Mouse (Mus musculus) left cerebral cortex, adult 9 months (tissue): ENCODE measurements at regions not wholly inside any gene's neighbourhood (a gene's known extent, or its start where the extent isn't known, plus 50 kb on each side); places are given as distances from the start of the nearest gene placed in this dataset.

ENCODE experiments used
- DNase-seq, 2 experiments: peaks; one replicate each; pipeline ENCODE4 v3.0.0; 2022; ENCODE audit warnings: low spot score in 2 of 2

GRCm38 (mm10) chr8:34546815-34547214 is 435.3 kb upstream of the Gm10131 start:
- no peak for DNase-seq

GRCm38 (mm10) chr8:34542361-34543038 is 431.0 kb upstream of the Gm10131 start:
- DNase-seq = no peak

DNA sequence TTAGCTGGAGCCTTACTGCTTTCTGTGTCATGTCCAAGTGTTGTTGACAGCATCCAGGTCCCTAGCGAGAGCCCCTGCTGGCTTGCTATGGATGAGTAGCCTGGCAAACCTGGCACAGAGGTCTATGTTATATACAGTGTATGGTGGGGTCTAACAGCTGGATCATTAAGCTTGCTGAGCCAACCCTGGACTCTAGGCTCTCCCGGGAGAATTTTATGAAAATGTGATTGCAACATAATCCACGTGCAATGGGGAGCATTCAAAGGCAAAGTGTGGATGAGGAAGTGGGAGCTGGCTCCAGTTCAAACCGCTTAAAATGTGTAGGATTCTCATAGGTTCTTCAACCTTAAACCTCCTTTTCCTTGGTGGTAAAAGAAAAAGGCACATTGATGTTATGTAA is 427.7 kb upstream of the Gm10131 start:
- DNase-seq = no peak

GRCm38 (mm10) chr8:34535434-34535833 is 423.9 kb upstream of the Gm10131 start:
- no peak for DNase-seq

- no peak for DNase-seq
Observed at GRCm38 (mm10) chr8:34533421-34533820, 421.9 kb upstream of the Gm10131 start.

DNA sequence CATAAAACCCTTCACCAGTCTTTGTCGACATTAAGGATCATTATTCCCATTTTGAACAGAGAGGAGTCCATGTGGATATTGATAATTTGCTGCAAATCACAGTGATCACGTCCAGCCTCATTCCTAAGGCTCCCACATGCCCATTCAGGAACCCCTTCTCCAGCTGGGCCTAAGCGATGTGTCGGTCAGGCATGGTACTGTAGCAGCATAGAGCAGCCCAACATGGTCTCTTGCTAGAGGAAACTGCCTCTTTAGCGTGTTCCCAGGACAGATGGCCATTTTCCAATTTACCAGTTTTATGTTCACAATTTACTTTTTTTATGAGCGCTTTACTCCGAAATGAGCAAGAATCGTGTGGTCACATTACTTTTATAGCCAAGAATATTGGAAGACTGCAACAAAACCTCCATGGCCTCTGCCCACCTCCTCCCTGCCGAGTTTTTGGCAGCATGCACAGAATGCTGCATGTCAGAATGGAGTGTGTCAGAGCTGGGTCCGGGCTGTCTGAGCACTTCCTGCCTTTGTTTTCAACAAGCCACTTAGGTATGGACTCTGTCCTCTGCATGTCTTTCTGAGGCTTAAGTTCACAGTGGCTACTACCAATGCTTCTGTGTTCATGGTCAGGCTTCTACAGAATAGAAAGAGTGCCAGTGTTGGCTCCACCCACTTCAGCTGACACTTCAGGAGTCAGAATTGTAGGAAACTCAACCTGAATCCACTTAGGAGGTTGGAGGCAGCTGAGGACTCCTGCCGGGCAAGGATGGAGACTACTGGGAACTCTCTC is 419.6 kb upstream of the Gm10131 start:
- no peak for DNase-seq

- no peak for DNase-seq
Observed at GRCm38 (mm10) chr8:34530046-34530445, 418.5 kb upstream of the Gm10131 start.

DNA sequence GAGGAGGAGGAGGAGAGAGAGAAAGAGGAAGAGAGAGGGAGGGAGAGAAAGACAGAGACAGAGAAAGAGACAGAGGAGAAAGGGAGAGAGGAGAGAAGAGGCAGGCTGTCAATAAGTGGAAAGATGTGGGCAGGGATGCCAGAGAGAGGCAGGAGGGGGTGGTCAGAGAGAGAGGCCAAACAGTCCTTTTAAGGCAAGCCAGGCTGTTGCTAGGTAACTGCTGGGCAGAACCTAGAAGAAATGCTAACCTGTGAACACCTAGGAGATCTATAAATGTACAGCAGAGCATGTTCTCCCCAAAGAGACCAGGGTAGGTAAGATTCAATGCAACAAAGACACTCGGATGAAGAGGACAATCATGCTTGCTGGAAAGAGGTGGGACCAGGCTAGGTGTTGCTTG is 417.9 kb upstream of the Gm10131 start:
- DNase-seq = peak in 1 of 2 experiments; percentile 29

DNA sequence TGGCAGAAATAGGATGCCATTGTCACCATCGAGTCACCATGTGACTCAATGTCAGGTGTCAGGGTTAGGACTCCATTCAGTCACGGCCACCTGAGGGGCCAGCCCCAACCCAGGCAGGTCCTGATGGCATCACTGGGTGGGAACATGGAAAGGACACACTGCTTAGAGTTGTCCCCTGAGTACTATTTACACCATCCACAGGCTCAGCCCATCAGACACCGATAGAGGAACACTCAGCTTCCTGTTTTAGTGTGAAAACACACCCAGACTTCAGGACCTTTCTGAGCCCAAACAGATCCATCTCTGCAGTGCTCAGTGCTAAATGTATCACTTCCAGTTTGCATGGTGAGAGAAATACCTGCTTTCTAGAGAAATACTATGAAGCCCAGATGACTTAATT is 416.7 kb upstream of the Gm10131 start:
- no peak for DNase-seq

DNA sequence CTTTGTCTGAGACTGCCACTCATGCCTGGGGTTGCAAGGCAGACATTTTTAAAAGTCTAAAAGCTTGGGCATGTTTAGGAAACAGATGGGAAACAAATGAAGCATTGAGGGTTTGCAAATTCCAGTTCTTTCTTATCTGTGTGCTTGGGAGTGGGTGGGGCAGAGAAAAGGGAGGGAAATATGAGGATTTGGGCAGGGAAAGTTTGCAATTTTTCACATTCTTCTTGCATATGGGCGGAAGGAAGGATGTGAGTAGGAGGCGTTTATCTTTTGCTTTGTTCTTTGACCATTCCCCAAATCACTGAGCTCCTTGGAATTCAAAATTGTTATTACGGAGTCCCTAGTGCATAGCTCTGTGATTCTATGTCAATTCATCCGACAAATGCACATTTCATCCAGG is 413.7 kb upstream of the Gm10131 start:
- DNase-seq = no peak

DNA sequence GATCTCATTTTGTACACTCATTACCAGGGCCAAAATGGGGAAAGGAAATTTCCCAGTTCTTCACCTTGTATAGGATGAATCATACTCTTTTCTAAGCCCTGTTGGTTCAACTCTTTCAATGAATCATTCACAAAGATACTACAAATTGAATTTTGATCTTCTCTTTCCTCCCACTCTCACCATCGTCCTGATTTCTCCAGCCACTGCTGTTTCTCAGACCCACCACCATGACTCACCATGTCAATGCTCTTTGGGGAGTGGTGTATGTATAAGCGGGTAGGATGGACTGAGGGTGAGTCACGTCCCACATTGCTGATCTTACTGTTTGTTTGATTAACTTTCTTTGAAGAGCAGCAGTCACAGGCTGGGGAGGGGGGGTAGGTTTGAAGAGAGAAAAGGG is 412.3 kb upstream of the Gm10131 start:
- no peak for DNase-seq

GRCm38 (mm10) chr8:34521316-34521715 is 409.8 kb upstream of the Gm10131 start:
- DNase-seq = no peak

DNA sequence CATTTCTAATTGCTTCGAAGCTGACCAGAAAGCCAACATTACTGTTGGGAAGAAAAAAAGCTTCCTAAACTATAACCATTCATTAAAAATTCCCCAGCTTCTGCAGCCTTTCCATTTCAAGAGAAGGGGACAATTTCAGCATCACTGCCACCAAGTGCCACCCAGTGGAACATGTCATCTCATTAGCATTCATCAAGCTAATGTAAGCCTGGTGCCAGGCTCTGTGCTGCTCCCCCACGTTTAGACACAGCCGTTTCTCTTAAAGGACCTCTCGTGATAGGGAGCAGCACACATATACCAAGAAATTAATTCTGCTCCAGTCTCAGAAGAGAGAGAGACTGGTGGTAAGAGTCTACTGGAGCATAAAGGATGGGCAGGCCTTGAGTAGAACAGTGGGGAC is 409.1 kb upstream of the Gm10131 start:
- no peak for DNase-seq

- DNase-seq = no peak
Observed at GRCm38 (mm10) chr8:34513459-34514090, 402.0 kb upstream of the Gm10131 start.

DNA sequence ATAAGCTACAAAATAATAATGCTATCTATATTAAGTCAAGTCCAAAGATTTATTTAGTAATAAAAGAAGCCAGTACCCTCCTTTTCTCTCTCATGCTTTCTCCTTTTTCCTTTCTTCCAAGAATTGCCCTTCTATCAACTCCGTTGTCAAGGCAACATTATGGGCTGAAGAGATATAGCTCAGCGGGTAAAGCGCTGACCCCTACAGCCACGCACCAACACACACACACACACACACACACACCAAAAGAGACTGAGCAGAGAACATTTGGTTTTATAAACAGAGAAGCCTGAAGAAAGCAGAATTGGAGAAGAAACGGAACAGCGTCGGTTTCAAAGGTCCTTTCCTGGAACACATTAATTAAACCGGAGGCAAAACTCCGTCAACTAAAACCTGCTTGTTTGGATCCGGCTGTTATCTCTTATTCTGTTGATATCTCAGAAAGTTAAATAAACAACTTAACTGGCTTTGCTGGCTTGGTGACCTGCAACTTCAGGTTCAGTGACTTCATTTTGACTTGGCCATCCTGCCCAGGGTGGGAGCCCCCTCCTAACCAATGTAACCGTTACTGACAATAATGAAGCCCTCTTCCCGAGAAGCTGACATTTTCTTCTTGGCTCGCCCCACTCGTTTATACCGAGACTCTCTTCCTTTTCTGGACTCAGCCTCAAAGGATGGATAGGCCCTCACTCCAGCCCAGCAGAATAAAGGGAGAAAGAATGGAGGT is 394.5 kb upstream of the Gm10131 start:
- DNase-seq = no peak

DNA sequence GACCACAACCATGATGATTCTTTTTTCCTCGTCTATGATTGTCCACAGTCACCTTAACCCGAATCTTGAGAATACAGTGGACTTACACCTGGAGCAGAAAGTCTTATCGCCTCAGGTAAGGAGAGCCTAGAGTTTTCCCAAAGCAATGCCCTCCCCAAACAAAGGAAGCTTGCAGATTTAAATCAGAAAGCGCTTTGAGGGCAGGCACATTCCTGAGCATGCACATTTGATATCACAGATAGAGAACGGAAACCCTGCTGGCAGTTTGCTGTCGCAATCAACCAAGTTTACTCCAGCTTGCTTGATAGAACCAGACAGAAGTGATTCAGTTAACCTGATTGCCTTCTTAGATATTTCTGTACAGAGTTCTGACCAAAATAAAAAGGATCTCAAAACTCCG is 393.6 kb upstream of the Gm10131 start:
- no peak for DNase-seq

DNA sequence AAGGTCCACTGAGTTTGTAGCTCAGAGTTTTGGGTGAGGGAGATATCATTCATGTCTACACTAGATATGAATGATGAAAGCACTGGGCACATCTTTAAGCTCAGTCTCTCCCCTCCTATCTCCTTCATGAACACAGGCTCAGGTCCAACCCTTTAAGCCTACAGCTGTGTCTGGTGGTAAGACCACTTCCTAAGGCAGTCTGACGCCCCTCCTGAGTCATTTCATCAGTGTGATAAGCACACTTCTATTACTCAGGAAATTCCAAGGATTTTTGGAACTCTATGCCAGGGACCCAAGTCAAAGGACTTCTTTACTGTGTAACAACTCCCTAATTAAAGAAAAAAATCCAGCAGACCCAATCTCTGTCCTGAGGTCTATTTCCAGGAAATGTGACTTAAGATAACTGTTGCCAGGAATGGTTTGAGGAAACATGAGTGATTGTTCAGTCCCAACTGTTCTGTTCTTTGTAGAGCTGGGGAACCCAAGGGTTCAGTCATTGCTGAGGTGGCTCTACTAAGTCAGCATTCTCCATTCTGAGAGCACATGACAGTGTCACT is 391.1 kb upstream of the Gm10131 start:
- no peak for DNase-seq

GRCm38 (mm10) chr8:34499196-34499595 is 387.7 kb upstream of the Gm10131 start:
- DNase-seq = no peak

GRCm38 (mm10) chr8:34496751-34497150 is 385.2 kb upstream of the Gm10131 start:
- DNase-seq = no peak

DNA sequence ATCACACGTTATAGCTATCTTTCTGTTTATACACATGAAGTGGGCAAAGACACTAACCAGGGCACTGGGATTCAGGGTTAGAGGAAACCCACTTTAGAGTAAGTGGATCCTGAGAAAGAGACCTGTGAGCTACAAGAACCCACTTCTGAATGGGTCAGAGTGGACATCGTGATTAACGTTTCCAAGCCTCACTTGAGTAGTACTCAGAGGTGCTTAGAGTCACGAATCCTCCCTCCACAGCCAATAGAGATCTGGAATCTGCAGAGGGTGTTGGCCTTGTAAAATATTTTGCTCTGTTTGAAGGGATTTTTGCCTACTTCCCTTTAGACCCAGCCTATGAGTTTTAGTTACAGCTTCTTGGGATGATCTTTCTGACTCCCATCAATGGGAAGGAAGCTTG is 384.4 kb upstream of the Gm10131 start:
- no peak for DNase-seq

DNA sequence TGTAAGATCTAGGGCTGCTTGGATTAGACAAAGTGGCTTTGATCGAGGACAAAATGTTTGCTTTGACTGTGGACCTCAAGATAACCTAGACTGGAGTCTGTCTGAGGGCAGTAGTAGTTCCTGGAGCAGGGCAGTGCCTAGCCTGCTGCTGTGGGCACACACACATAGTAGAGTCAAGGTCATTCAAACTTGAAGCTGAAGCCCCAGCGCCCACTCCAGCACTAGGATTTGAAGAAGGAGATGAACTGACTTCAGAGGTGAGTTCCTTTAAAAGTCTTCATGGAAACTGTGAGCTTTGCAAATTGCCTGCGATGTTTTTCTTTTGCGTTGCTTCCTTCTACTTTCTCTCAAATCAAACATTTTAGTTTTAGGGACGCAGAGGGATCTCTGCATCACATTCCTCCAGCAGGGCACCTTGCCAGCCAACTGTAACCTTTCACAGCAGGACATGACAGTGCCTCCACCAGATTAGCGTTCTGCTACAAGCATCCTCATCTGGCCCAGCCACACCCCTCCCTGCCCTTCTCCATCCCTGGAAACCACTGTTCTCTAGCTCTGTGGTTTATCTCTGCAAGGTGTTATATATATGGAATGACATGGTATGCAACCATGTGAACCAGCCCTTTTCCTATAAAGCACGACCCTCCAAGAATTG is 377.3 kb upstream of the Gm10131 start:
- DNase-seq = no peak
